Mouse (Mus musculus) C2C12 (cell line): ENCODE measurements around the gene Tnip3. TPM values are rescaled to one million over a fixed set of nuclear protein-coding genes. Genes with fewer than 3 reads are reported as not detected.

Source experiments
- H3K27me3 ChIP-seq: one replicate; pipeline ENCODE4 v1.6.1; 2011; ENCODE audit not compliant: control insufficient read depth, insufficient read depth, insufficient read length
- H3K36me3 ChIP-seq: one replicate; pipeline ENCODE4 v1.6.1; 2011; ENCODE audit not compliant: control insufficient read depth, insufficient read depth
- H3K4me3 ChIP-seq: one replicate; pipeline ENCODE4 v1.5.1; 2011; ENCODE audit warnings: mild to moderate bottlenecking, control low read depth; ENCODE audit not compliant: poor library complexity, insufficient read depth, severe bottlenecking
- H3K79me2 ChIP-seq: one replicate; pipeline ENCODE4 v1.6.1; 2011; ENCODE audit not compliant: control insufficient read depth, insufficient read depth
- H3K79me3 ChIP-seq: one replicate; pipeline ENCODE4 v1.6.1; 2011; ENCODE audit warnings: low read depth, control low read depth
- H3ac ChIP-seq: one replicate; pipeline ENCODE3; 2011; ENCODE audit warnings: low read depth; ENCODE audit not compliant: control insufficient read depth, insufficient read length
- CEBPB ChIP-seq: IDR thresholded peaks from one replicate; pipeline ENCODE4 v1.6.1; 2011; ENCODE audit warnings: low read depth, mild to moderate bottlenecking, control low read depth, moderate library complexity
- CTCF ChIP-seq: IDR thresholded peaks from one replicate; pipeline ENCODE4 v1.5.1; 2011; ENCODE audit not compliant: control insufficient read depth, insufficient read depth, insufficient read length
- FOSL1 ChIP-seq: IDR thresholded peaks from one replicate; pipeline ENCODE4 v1.8.0; 2011; ENCODE audit warnings: mild to moderate bottlenecking, low read length; ENCODE audit not compliant: poor library complexity, insufficient read depth, severe bottlenecking
- MAX ChIP-seq: IDR thresholded peaks from one replicate; pipeline ENCODE4 v1.6.1; 2011; ENCODE audit warnings: mild to moderate bottlenecking, control low read depth
- MYOD1 ChIP-seq: IDR thresholded peaks from one replicate; pipeline ENCODE4 v1.6.1; 2011; ENCODE audit warnings: low read depth; ENCODE audit not compliant: control insufficient read depth, insufficient read length
- MYOG ChIP-seq: IDR thresholded peaks from one replicate; pipeline ENCODE4 v1.6.1; 2011; ENCODE audit not compliant: control insufficient read depth, insufficient read length; ENCODE audit errors: extremely low read depth
- USF1 ChIP-seq: IDR thresholded peaks from one replicate; pipeline ENCODE4 v1.6.1; 2011; ENCODE audit warnings: low read depth, mild to moderate bottlenecking, control low read depth, moderate library complexity
- polyA plus RNA-seq: library from polyadenylated mRNA; unstranded; fragments of >200 nt; fragmentation: generic; extraction: Trizol; gene quantifications from one replicate; pipeline ENCODE4 v1.2.1, GENCODE M21; 2012; ENCODE audit warnings: missing spikeins

The Tnip3 gene
- polyA plus RNA-seq, 1 experiment: not detected

DNA sequence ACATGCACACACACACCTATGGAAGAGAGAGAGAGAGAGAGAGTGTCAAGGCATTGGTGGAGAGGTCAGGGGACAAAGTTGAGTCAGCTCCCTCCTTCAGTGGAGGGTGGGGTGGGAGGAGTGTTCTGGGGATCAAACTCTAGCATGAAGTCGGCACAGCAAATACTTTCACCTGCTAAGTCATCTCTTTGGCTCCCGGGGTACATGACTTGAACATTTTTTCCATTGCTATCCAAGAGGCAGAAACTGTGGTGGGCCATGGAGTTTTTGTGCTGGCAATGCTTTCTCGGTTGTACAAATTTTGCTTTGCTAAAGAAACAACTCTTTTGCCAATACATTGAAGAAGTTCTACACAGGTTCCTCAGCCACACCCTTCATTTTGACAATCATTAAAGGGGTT, 13.8 kb downstream of the Tnip3 start:
- Histone ChIP-seq H3K4me3 (no peak overlapping the region), H3K79me2 (no peaks in the 10 kb centered on the region), H3K36me3 (no peaks in the 10 kb centered on the region), H3K79me3 (no peaks in the 10 kb centered on the region), H3ac (no peak overlapping the region), H3K27me3 (no peaks in the 10 kb centered on the region)
- no peak for TF ChIP-seq CEBPB
- no peak for TF ChIP-seq MYOD1
- no peak for TF ChIP-seq CTCF
- TF ChIP-seq USF1: no peak
- TF ChIP-seq MAX: no peak

DNA sequence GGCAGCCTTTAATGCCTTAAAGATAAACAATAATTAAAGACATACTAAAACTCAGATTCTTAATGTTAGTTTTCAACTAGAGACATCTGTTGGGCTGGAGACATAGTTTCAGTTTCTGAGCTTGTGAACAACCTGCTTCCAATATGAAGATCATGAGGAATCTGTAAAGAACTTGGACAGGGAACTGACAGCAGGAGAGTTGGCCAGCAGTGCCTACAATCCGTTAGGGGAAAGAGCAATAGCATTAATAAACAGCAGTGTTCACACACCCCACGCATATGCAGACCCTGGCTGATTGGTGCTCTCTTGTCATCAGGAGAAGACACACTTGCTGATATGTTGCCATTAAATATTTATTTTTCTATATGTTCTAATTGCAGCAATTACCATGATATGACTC, 15.0 kb downstream of the Tnip3 start:
- Histone ChIP-seq H3K27me3 (no peaks in the 10 kb centered on the region), H3K79me2 (no peaks in the 10 kb centered on the region), H3K79me3 (no peaks in the 10 kb centered on the region), H3K4me3 (no peak overlapping the region), H3K36me3 (no peaks in the 10 kb centered on the region), H3ac (no peak overlapping the region)
- no peak for TF ChIP-seq MAX
- no peak for TF ChIP-seq CEBPB
- no peak for TF ChIP-seq MYOG
- TF ChIP-seq MYOD1: no peak
- no peak for TF ChIP-seq CTCF
- no peak for TF ChIP-seq USF1
- TF ChIP-seq FOSL1: no peak

DNA sequence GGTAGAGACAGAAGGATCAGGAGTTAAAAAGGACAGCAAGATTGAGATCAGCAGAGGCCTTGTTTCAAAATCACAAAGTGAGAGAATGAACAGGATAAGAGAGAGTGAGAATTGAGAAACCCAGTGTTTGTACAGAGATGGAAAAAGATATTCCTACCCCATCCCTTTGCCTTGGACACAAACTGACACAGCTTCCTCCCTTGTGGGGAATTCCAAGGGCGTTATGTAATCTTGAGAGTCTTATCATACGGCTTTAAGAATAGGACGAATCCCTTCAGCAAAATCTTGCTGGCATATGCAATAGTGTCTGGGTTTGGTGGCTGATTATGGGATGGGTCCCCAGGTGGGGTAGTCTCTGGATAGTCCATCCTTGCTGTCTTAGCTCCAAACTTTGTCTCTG, 16.0 kb downstream of the Tnip3 start:
- no peaks in the 10 kb centered on the region for H3K79me3 ChIP-seq
- H3K27me3 ChIP-seq: no peaks in the 10 kb centered on the region
- H3K79me2 ChIP-seq: no peaks in the 10 kb centered on the region
- no peaks in the 10 kb centered on the region for H3K36me3 ChIP-seq
- H3K4me3 ChIP-seq: no peak overlapping the region
- H3ac ChIP-seq: no peak overlapping the region
- TF ChIP-seq MYOG: no peak
- no peak for TF ChIP-seq CEBPB
- no peak for TF ChIP-seq CTCF
- TF ChIP-seq MYOD1: no peak
- no peak for TF ChIP-seq USF1
- no peak for TF ChIP-seq FOSL1
- TF ChIP-seq MAX: no peak

DNA sequence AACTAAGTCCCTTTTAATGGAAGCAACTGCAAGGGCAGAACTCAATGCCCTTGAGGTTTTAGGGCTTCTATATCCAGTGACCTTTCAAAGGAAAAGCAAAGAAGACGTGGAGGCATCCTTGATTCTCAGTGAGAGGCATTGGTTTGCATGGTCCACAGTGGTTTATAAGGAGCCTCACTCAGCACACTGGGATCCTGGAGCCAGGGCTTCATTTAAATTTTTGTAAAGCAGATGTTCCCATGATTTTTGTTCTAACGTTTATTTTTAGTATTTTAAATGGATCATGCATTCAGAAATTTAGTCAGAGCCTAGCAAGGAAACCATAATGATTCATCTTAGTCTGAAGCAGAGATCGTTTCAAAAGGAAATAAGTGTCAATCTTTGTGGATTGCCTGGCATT, 17.3 kb downstream of the Tnip3 start:
- no peaks in the 10 kb centered on the region for H3K79me2 ChIP-seq
- H3K36me3 ChIP-seq: no peaks in the 10 kb centered on the region
- no peaks in the 10 kb centered on the region for H3K27me3 ChIP-seq
- H3K79me3 ChIP-seq: no peaks in the 10 kb centered on the region
- no peak for TF ChIP-seq CTCF
- TF ChIP-seq MYOD1: no peak
- no peak for TF ChIP-seq MYOG
- no peak for TF ChIP-seq MAX
- TF ChIP-seq USF1: no peak
- TF ChIP-seq CEBPB: no peak
- TF ChIP-seq FOSL1: no peak
- no peak overlapping the region for H3K4me3 ChIP-seq
- H3ac ChIP-seq: no peak overlapping the region

DNA sequence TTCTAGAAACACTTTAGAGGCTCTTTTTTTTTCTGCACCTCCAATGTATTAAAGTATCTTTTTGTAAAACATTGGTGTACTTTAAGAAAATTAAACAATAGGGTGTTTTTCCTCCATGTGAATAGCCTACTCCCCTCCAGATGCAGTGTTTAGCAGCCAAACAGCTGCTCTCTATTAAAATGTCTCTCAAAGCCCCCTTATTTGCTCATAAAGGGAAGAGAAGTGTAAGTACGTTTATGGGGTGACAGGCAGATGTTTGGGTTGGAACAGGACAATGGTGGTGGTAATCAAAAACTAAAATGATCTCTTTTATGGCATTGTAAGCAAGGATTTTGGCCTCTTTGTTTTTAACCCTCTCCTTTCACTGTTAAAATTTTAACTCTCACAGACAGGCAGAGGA, 17.8 kb downstream of the Tnip3 start:
- Histone ChIP-seq H3ac (no peak overlapping the region), H3K4me3 (no peak overlapping the region), H3K79me3 (no peaks in the 10 kb centered on the region), H3K36me3 (no peaks in the 10 kb centered on the region), H3K79me2 (no peaks in the 10 kb centered on the region), H3K27me3 (no peaks in the 10 kb centered on the region)
- TF ChIP-seq MYOD1: no peak

DNA sequence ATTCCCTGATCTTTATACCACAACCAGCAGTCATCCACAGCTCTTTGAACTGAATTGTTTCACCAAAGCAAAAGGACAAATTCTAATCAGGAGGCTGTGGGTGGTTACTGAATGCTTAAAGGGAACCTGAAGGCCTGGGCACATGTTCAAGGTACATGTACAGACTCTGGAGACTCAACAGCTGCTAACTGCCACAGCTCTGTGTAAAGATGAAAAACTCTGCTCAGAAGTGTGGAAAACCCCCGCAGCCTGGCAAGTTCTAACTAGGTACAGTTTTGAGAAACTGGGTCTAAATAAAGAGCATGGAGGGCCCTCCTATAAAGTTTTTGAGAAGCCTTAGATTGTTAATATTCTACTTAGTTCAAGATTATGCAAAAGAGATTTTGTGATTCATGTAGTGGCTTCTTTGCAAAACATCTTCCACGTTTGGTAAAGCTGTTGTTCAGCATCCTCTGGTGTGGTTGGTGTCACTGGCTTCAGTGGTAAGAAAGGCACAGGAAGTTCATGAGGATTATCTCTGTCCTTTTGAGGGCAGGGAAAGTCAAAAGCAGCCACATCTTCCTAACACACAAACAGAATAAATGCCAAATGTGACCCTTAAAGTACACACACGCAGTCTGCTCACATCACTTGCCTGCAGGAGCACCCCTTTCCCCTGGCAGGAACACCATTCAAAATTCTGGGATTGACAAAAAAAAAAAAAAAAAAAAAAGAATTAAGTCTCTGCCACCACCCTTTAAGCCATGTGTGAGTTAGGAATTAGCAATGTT, 39.0 kb downstream of the Tnip3 start:
- TF ChIP-seq CTCF (no peak), USF1 (no peak), FOSL1 (no peak), MYOD1 (no peak), CEBPB (no peak), MYOG (no peak), MAX (no peak)
- H3K36me3 ChIP-seq: no peaks in the 10 kb centered on the region
- H3ac ChIP-seq: no peak overlapping the region
- no peaks in the 10 kb centered on the region for H3K27me3 ChIP-seq
- no peak overlapping the region for H3K4me3 ChIP-seq
- no peaks in the 10 kb centered on the region for H3K79me3 ChIP-seq
- H3K79me2 ChIP-seq: no peaks in the 10 kb centered on the region
